Mouse (Mus musculus): ENCODE measurements around the gene Abhd4. TPM values are rescaled to one million over a fixed set of nuclear protein-coding genes. Genes with fewer than 3 reads are reported as not detected.

Gene Abhd4
- polyA plus RNA-seq, 1 experiment from 2014 or later: 67.6 TPM

Other genes starting within 250 kb of the Abhd4 start
- gene Dad1, start 84 bp upstream of the Abhd4 start, polyA plus RNA-seq (2015; fragmentation: Nextera tagmentation; extraction: Ambion mirVana): 427 and 441 TPM in 2 replicates
- 0.14 TPM in 1 of 2 replicates, not detected in the other for gene Olfr49, start 30.8 kb downstream of the Abhd4 start, polyA plus RNA-seq (2015; fragmentation: Nextera tagmentation; extraction: Ambion mirVana)
- 50.9 and 61.0 TPM in 2 replicates for gene Oxa1l, start 106.6 kb downstream of the Abhd4 start, polyA plus RNA-seq (2015; fragmentation: Nextera tagmentation; extraction: Ambion mirVana)
- gene Slc7a7, start 163.6 kb downstream of the Abhd4 start, polyA plus RNA-seq (2015; fragmentation: Nextera tagmentation; extraction: Ambion mirVana): 11.0 and 11.4 TPM in 2 replicates
- gene Mrpl52, start 172.7 kb downstream of the Abhd4 start, polyA plus RNA-seq (2015; fragmentation: Nextera tagmentation; extraction: Ambion mirVana): 265 and 305 TPM in 2 replicates
- gene Mmp14, start 177.4 kb downstream of the Abhd4 start, polyA plus RNA-seq (2015; fragmentation: Nextera tagmentation; extraction: Ambion mirVana): 155 and 168 TPM in 2 replicates
- gene Lrp10, start 209.9 kb downstream of the Abhd4 start, polyA plus RNA-seq (2015; fragmentation: Nextera tagmentation; extraction: Ambion mirVana): 46.8 and 54.6 TPM in 2 replicates
- gene Rem2, start 221.9 kb downstream of the Abhd4 start, polyA plus RNA-seq (2015; fragmentation: Nextera tagmentation; extraction: Ambion mirVana): 6.3 and 6.8 TPM in 2 replicates